Mouse (Mus musculus) neural tube, embryonic 14.5 days (tissue): Measurements from ENCODE around the gene Gm21860. TPM values are rescaled to one million over a fixed set of nuclear protein-coding genes. Genes with fewer than 3 reads are reported as not detected.
"Not testable (repeated sequence)": the region's sequence is repeated elsewhere in the genome, so short reads cannot be mapped to it uniquely, and the experiment has no call there.

Experiments used
- ATAC-seq: fragments of 200-750 bp; cut with Nextera tagmentation; 2 replicates; pipeline ENCODE4 v1.8.0; 2017; ENCODE audit warnings: low read depth, mild to moderate bottlenecking, moderate TSS enrichment, moderate library complexity
- H3K27ac ChIP-seq: fragments of 300-500 bp; sonication (generic); 2 replicates; pipeline ENCODE4 v1.5.1; 2014; ENCODE audit warnings: low read depth, mild to moderate bottlenecking, control low read depth, low read length, moderate library complexity, mixed read lengths
- H3K27me3 ChIP-seq: fragments of 300-500 bp; sonication (generic); 2 replicates; pipeline ENCODE4 v1.6.1; 2014; ENCODE audit warnings: low read length; ENCODE audit not compliant: control insufficient read depth, insufficient read depth
- H3K36me3 ChIP-seq: fragments of 300-500 bp; sonication (generic); 2 replicates; pipeline ENCODE4 v1.6.1; 2014; ENCODE audit warnings: low read length, mixed read lengths; ENCODE audit not compliant: control insufficient read depth, insufficient read depth
- H3K4me1 ChIP-seq: fragments of 300-500 bp; sonication (generic); 2 replicates; pipeline ENCODE4 v1.6.1; 2014; ENCODE audit warnings: low read length; ENCODE audit not compliant: control insufficient read depth, insufficient read depth
- H3K4me2 ChIP-seq: fragments of 300-500 bp; sonication (generic); 2 replicates; pipeline ENCODE4 v1.6.1; 2014; ENCODE audit warnings: mild to moderate bottlenecking, low read depth, low read length, control low read depth
- H3K4me3 ChIP-seq: fragments of 300-500 bp; sonication (generic); 2 replicates; pipeline ENCODE4 v1.5.1; 2014; ENCODE audit warnings: low read depth, low read length, control low read depth, mixed read lengths
- H3K9ac ChIP-seq: fragments of 300-500 bp; sonication (generic); replicated peaks from 2 replicates; pipeline ENCODE4 v1.6.1; 2014; ENCODE audit warnings: low read depth, mild to moderate bottlenecking, control low read depth, low read length, mixed read lengths
- H3K9me3 ChIP-seq: fragments of 300-500 bp; sonication (generic); 2 replicates; pipeline ENCODE4 v1.6.1; 2016; ENCODE audit warnings: low read length; ENCODE audit not compliant: control insufficient read depth
- WGBS: fragments of 180-500 bp; shearing (Covaris S2); extraction: QIAGEN DNeasy Blood & Tissue Kit; methylation state at CpG from one replicate; pipeline ENCODE4 v1.1.7; 2014; 5-methylcytosine and 5-hydroxymethylcytosine counted together
- polyA plus RNA-seq: library from polyadenylated mRNA; unstranded; fragments of >200 nt; fragmentation: Nextera tagmentation; extraction: Ambion mirVana; gene quantifications from 2 replicates; pipeline ENCODE4 v1.2.1, GENCODE M21; 2014

The Gm21860 gene
- polyA plus RNA-seq, 1 experiment from 2014 or later: not detected

GRCm38 (mm10) chrY:90741006-90741405, 13.6 kb downstream of the Gm21860 start:
- not testable (repeated sequence) for H3K27me3 ChIP-seq, H3K27ac ChIP-seq, H3K4me2 ChIP-seq, H3K4me1 ChIP-seq, H3K4me3 ChIP-seq, H3K9ac ChIP-seq
- 79% methylated on average over 38 of the region's 38 CpGs for WGBS
- Histone ChIP-seq H3K36me3 (peaks cover 32% of the 10 kb centered on the region), H3K9me3 (peaks cover 34% of the 10 kb centered on the region)
- ATAC-seq: 0 out of 2 replicates have a peak, but pooled peaks have one; percentile 21

DNA sequence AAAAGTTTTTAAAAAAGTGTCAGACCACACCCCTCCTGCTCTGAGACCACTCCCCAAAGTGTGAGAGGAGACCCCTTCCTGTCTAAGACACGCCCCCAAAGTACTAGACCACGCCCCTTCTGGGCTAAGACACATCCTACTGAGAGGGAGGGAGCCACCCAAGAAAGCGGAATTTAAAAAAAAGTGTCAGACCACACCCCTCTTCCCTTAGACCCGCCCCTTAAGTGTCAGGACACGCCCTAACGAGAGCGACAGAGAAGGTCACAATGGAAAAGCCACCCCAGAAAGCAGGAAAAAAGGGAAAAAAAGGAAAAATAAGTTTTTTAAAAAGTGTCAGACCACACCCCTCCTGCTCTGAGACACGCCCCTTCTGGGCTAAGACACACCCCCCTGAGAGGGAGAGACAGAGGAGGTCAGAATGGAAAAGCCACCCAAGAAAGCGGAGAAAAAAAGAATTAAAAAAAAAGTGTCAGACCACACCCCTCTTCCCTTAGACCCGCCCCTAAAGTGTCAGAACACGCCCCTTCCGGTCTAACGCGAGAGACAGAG, 14.5 kb downstream of the Gm21860 start:
- Histone ChIP-seq H3K27ac (no peak overlapping the region), H3K27me3 (no peaks in the 10 kb centered on the region), H3K4me3 (no peak overlapping the region), H3K36me3 (peaks cover 32% of the 10 kb centered on the region), H3K9ac (no peak overlapping the region), H3K4me1 (no peaks in the 10 kb centered on the region), H3K4me2 (no peak overlapping the region), H3K9me3 (peaks cover 34% of the 10 kb centered on the region)
- ATAC-seq: no peak; the same call in 1 of the 2 replicates
- WGBS: 60% methylated on average over 14 of the region's 14 CpGs

- H3K4me3 ChIP-seq, ATAC-seq, H3K4me1 ChIP-seq, H3K27me3 ChIP-seq, H3K9ac ChIP-seq, H3K4me2 ChIP-seq, H3K27ac ChIP-seq: not testable (repeated sequence)
- H3K36me3 ChIP-seq: peaks cover 34% of the 10 kb centered on the region
- 64% methylated on average over 11 of the region's 11 CpGs for WGBS
- peaks cover 34% of the 10 kb centered on the region for H3K9me3 ChIP-seq
These were observed 15.0 kb downstream of the Gm21860 start for GRCm38 (mm10) chrY:90739531-90740012.

DNA sequence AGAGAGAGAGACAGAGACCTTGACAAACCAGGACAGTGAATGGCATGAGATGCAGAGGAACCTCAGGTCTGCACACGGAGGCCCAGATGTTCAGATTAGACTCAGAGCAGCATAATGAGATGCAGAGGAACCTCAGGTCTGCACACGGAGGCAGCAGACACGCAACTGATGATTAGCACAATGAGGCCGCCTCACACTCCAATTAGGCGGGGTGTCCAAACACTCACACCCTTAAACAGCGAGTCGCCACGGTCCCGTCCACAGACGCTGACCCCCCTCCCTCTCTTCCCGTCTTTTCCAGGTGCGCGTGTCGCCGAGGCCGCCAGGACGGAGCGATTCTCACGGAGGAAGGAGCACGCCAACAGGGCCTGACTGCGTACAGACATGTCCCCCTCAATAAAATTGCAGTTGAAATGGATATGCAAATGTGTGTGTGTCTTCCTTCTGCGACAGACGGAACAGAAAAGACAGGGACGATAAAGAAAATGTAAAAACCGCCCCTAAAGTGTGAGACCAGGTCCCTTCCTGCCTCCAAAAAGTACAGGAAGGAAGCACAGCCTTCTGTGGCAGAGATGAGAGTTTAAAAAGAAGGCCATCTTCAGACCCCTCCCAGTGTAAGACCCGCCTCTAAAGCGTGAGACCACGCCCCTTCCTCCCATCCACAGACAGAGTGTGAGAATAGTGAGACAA, 15.6 kb downstream of the Gm21860 start:
- ATAC-seq: peak; percentile 49
- not testable (repeated sequence) for H3K9ac ChIP-seq, H3K4me1 ChIP-seq, H3K27me3 ChIP-seq, H3K27ac ChIP-seq, H3K4me2 ChIP-seq, H3K4me3 ChIP-seq
- WGBS: 83% methylated on average over 28 of the region's 28 CpGs
- Histone ChIP-seq H3K9me3 (peaks cover 29% of the 10 kb centered on the region), H3K36me3 (peaks cover 35% of the 10 kb centered on the region)

DNA sequence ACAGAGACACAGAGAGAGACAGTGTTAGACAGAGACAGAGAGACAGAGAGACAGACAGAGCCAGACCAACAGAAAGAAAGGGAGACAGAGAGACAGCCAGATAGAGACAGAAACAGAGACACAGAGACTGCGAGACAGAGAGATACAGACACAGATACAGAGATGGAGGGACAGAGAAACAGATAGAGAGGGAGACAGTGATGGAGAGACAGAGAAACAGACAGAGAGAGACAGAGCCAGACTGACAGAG, 16.3 kb downstream of the Gm21860 start:
- Histone ChIP-seq H3K4me3 (no peak overlapping the region), H3K27me3 (no peaks in the 10 kb centered on the region), H3K9me3 (peaks cover 25% of the 10 kb centered on the region), H3K9ac (no peak overlapping the region), H3K4me1 (no peaks in the 10 kb centered on the region), H3K27ac (no peak overlapping the region), H3K36me3 (peaks cover 35% of the 10 kb centered on the region), H3K4me2 (no peak overlapping the region)
- ATAC-seq: no peak
- 86% methylated on average over 1 of the region's 1 CpGs for WGBS

DNA sequence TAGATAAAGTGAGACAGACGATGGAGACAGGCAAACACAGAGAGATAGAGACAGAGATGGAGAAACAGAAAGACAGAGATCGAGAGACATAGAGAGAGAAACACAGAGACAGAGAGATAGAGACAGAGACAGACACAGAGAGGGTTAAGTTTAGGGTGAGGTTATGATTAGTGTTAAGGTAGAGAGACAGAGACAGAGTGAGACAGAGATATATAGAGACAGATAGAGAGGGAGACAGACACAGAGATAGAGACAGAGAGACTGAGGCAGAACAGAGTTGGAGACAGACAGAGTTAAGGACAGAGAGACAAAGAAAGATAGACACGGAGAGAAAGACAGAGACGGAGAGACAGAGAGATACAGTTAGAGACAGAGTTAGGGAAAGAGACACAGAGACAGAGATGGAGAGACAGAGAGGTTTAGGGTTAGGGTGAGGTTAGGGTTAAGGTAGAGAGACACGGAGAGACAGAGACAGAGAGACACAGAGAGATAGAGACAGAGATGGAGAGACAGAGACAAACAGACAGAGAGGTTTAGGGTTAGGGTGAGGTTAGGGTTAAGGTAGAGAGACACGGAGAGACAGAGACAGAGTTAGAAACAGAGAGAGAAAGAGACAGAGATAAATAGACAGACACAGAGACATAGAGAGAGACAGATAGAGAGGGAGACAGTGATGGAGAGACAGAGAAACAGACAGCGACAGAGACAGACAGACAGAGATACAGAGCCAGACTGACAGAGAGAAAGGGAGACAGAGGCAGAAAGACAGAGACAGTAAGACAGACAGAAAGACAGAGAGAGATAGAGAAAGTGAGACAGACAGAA, 16.8 kb downstream of the Gm21860 start:
- no peak overlapping the region for H3K27ac ChIP-seq
- H3K9me3 ChIP-seq: peaks cover 25% of the 10 kb centered on the region
- H3K9ac ChIP-seq: no peak overlapping the region
- no peaks in the 10 kb centered on the region for H3K27me3 ChIP-seq
- no peaks in the 10 kb centered on the region for H3K4me1 ChIP-seq
- H3K4me2 ChIP-seq: no peak overlapping the region
- no peak for ATAC-seq
- peaks cover 35% of the 10 kb centered on the region for H3K36me3 ChIP-seq
- H3K4me3 ChIP-seq: no peak overlapping the region
- 88% methylated on average over 7 of the region's 7 CpGs for WGBS

- Histone ChIP-seq H3K36me3 (peaks cover 31% of the 10 kb centered on the region), H3K9me3 (peaks cover 23% of the 10 kb centered on the region)
- not testable (repeated sequence) for ATAC-seq, H3K4me1 ChIP-seq, H3K4me3 ChIP-seq, H3K9ac ChIP-seq, H3K4me2 ChIP-seq, H3K27me3 ChIP-seq, H3K27ac ChIP-seq
- 96% methylated on average over 4 of the region's 9 CpGs for WGBS
These were observed 18.2 kb downstream of the Gm21860 start for GRCm38 (mm10) chrY:90736217-90737000.

- H3K4me2 ChIP-seq, H3K4me3 ChIP-seq, H3K4me1 ChIP-seq, ATAC-seq, H3K9ac ChIP-seq, H3K27me3 ChIP-seq, H3K27ac ChIP-seq: not testable (repeated sequence)
- WGBS: 91% methylated on average over 1 of the region's 5 CpGs
- H3K9me3 ChIP-seq: peaks cover 15% of the 10 kb centered on the region
- H3K36me3 ChIP-seq: peaks cover 25% of the 10 kb centered on the region
These were observed 19.3 kb downstream of the Gm21860 start for GRCm38 (mm10) chrY:90735181-90735895.
